Mouse (Mus musculus) embryo, embryonic 10.5 days (tissue): Measurements from ENCODE around the gene Fuom.
A peak's percentile ranks its signal among the peaks of the same experiment; 100 is the strongest.
"Not testable (repeated sequence)": the region's sequence is repeated elsewhere in the genome, so short reads cannot be mapped to it uniquely, and the experiment has no call there.

ENCODE experiments used
- DNase-seq: peaks from one replicate; pipeline ENCODE4 v3.0.0-alpha.2; 2015; ENCODE audit warnings: low spot score

Fuom gene

DNA sequence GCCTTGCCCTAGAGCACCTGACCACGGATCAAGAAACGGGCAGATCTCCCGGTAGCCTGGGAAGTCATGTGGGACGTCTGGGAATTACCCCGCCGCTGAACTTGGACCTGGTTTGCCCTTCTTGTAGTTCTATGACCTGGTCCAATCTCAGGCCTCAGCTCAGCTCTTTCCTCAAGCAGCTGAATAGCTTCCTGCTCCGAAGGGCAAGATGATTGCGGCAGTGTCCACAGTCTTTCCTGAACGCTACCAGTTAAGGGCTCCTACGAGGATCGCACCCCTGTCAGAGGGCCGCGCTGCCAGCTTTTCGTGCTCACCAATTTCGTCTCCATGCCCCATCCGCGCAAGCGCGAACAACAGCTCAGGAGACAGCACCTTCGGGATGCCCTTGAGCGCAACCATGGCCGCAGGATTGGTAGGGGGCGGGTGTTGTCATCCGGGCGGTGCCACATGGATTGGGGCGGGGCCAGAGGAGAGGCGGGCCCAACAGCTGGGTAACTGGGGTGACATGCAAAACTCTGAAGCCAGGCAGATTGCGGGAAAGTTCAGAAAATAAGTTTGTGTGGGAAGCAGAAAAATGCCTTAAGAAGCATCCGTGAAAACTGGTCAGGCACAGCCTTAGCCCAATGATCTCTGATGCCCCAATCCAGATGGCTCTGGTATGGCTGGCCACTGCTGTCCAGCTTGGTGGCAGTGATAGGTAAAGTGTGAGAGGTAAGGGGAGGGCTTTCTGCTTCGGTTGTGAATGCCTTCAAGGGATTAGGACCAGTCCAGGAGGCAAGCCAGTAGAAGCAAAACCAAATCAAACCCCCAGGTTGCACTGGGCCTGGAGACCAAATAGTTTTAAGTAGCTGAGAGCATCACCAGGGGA lies at the start of gene Fuom:
Fuom (minus strand) TSS at position 449 of the 868 bp plus-strand sequence.
- DNase-seq: peak; percentile 87

DNA sequence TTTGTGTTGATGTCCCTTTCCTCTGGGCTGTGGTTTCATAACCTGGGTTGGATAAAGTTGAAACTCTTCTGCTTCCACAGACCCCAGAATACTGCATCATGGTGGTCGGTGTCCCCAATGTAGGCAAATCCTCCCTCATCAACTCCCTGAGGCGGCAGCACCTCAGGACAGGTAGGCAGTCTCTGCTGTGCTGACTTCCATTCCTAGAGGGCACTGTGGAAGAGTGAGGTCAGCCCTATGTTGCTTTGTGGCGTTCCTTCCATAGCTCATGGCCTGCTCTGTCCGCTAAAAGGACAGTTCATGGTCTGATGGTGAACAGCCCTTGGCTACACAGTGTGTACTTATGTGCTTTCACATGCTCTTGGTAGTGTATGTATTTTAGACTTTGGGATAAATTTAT lies 42.3 kb upstream of the Fuom start:
- no peak for DNase-seq

DNA sequence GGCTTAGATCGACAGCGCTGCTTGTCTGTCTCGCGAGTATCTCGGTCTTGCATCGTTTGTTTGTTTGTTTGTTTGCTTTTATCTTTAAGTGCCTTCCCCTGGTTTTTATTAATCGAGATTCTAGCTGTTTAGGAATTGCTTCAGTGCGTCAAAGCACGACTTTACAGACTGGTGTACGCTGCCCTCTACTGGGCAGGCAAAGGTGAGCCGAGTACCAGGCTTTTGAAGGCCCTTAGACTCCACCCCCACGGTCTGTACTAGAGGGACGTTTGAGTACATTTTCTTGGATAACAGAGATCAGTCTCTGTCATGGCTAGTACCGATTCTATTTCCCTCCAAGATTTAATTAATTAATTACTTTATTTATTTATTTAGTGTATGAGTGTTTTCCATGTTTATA lies 39.1 kb upstream of the Fuom start:
- peak; percentile 84 for DNase-seq

DNA sequence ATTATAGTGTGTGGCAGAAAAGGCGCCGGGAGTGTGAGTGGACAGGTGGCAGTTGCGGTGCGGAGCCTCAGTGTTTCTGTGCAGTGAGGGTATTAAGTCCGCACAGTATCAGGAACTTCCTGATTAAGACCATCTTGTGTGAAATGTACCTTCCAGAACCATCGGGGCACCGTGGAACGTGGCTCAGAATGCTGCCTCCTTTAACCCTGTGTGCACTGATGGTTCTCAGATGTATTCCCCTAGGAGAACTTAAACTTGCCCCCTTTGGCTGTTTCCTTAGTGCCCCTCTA lies 35.7 kb upstream of the Fuom start:
- no peak for DNase-seq

DNA sequence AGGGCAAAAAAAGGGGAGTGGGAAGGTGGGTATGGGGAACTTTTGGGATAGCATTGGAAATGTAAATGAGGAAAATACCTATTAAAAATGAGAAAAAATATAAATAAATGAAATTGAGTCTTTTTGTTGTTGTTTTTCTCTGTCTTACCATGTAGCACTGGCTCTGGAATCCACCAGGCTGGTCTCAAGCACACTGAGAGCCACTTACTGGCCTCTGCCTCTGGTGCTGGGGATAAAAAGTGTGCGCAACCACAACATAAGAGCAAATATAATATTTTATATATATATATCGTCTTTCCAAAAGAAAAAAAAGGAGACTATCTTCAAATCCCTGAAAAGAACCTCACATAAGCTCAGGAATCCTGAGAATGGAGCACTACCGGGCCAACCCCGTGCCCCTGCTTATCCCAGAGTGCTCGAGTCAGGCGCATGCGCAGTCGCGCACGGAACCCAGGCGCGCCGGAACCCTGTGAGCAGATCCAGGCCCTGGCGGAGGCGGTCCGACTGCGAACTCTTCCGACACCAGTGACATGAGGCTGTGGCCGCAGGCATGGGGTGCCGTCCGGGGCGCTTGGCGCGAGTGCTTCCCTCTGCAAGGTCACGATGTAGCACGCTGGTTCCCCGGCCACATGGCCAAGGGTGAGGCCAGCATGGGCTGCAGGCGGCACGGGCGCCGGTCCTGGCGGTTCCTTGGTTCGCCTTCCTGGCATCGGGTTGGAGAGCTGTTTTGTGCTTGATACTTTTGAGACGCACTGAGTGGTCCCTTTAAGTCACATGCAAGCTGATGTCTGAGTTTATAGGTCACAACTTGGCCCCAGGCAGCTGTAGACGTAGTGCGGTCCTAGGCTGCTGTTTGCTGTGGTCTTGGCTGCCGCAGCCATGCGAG lies 35.1 kb upstream of the Fuom start, which contains the start of gene Mtg1:
Mtg1 (plus strand) TSS at position 430 of the 886 bp plus-strand sequence.
- DNase-seq: peak; percentile 94

DNA sequence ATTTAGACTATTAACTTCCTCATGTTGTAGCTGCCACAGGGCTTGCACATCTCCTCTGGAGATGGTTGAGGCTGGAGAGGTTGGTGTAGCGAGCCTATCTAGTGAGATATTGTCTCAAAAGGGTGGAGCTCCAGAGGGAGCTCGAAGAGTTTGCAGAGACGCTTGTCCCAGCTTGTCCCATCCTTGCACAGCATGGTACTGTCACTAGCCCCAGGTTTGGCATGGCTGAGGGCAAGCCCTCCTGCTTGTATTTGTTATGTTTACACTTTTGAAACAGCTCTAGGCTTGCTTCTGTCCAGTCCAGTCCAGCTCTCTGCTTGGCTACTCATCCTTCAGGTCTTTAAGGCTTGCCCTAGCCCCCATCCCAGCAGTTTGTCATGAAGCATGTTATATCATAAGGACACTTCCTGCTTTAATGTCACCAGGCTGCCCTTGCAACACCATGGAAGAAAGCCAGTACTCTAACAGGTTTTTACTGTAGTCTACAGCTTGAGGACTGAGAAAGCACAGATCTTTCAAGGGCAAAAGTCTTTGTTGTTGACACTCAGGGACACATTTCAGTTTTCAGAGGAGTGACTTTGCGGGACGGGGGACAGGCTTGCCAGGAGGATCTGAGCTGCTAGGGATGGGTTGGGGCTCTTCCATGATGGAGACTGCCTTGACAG lies 33.0 kb upstream of the Fuom start:
- no peak for DNase-seq

DNA sequence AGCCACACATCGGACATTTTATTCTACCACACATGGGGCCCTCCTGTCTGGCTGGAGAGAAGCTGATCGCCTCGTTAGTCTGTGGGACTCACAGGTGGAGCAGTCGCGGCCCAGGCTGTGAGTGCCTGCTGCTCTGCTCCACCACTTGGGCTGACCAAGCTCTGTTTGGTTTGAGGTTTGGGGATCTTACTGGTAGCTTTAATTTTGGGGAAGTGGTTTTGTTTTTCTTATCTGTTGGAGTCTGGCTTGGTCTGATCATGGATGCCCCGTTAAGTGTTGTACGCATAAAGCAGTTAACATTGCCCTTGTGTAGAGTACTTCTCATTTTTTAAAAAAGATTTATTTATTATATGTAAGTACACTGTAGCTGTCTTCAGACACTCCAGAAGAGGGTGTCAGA lies 31.8 kb upstream of the Fuom start:
- not testable (repeated sequence) for DNase-seq

DNA sequence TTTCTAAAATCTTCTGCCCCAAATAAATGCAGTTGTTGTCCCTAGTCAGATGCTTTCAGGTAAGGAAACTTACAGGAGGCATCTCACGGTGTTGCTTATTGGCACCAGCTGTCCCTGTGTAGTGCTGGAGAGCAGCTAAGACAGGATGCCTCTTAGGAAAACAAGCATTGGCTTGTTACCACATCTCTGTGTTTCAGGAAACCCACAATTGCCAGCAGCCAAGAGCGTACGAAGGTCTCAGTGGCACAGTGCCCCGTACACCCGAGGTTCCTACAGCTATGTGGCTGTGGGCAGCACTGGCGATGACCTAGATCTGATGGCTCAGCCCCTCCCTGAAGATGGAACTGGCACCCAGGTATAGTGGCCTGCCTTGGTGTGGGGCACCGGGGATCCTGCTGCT lies 29.9 kb upstream of the Fuom start:
- DNase-seq: not testable (repeated sequence)

DNA sequence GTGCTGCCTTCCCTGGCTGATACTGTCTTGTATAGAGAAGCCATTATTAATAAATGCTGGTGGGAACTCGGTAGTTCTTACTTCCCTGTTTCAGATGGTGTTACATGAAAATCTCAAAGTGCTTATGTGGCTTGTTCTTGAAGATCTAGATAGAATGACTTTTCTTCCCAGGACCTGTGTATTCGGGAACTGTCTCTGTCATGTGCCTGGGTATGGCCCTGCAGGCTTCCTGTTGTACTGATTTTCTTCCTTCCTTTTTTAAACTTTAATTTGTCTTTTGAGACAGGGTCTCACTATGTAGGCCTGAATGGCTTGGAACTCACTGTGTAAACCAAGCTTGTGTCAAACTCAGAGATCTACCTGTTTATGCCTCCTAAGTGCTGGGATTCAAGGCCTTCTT lies 25.7 kb upstream of the Fuom start:
- no peak for DNase-seq

DNA sequence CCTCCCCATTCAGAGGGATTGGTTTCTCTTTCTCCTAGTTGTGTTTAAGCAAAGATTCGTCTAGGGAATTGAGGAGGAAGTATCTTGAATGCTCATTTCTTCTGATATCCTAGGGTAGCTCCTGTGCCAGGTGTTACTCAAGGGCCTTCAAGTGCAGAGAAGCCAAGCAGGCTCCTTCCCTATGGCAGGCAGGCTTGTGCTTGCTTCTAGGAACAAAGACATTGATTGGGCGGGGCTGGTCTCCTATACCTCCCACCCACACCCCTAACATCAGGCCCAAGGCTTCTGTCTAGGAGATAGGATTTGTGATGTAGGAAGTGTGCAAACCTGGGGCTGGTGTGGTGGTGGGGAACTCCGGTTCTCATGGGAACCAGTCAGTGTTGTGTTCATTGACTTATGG lies 24.7 kb upstream of the Fuom start:
- DNase-seq: no peak

DNA sequence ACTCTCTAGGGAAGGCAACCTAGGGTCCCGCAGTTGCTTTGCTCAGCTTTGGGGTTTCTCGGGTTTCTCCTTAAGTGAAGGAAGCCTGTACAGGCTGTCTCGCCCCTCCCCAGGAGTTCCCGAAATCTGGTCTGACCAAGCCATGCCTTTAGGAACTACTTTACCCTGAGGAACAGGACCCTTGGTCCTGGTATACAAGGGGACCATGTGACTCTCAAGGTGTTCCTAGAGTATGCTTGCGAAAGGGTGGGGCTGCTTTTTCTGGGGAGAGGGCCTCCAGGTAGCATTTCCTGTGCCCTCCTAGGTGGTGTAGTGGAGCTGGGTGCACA lies 23.7 kb upstream of the Fuom start:
- no peak for DNase-seq

DNA sequence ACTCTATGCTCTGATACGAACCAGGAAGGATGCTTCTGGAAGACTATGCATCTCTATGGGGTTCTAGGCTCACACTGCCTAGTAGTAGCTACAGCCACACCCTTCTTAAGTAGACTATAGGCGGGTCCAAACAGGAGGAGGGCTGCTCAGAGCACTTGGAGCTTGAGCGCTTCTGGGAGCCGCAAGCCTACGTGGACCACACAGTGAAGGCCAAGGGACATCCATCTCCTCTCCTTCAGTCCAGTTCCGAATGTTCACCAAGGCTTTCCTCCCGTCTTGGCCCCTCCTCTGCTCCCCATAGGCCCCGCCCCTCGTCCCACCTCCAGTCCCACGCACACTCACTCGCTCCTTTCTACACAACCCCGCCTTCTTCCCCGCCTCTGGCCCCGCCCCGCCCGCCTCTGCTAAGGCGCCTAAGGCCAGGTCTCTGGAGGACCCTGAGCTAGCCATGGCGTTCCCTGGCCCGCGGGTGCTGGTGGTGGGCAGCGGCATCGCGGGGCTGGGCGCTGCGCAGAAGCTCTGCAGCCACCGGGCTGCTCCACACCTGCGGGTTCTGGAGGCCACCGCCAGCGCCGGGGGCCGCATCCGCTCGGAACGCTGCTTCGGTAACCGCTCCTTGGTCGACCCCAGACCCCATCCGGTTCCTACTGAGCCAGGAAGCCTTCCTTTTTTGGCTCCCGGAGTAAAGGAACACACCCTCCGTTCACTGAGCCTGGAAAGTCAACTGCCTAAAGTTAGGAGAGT lies 23.2 kb upstream of the Fuom start:
- peak; percentile 96 for DNase-seq

DNA sequence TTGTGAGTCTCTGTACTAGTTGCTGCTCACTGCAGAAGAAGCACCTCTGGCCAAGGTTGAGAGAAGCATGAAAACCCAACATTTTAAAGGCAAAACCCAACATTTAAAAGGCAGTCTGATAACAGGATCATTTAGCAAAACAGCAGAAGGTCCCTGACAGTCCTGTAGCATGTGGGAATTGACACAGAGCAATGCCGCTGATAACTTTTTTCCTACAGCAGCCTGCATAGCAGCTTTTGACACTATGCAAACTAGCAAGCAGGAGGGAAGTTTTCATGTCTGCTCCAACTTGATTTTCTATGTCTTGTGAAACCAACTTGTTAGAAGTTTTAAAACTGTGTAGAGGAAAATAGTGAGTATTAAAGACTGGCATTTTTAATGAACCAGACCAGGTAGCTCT lies 22.1 kb upstream of the Fuom start:
- no peak for DNase-seq

DNA sequence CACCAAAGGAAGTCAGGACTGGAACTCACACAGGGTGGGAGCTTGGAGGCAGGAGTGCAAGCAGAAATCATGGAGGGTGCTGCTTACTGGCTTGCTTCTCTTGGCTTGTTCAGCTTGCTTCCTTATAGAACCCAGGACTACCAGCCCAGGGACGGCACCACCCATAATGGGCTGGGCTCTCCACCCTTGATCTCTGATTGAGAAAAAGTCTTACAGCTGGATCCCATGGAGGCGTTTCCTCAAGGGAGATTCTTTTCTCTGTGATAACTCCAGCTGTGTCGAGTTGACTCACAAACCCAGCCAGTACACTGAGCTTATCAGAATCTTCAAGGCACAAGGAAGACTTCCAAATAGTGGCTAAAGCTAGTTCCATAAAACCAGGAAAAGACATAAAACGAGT lies 20.5 kb upstream of the Fuom start:
- no peak for DNase-seq

DNA sequence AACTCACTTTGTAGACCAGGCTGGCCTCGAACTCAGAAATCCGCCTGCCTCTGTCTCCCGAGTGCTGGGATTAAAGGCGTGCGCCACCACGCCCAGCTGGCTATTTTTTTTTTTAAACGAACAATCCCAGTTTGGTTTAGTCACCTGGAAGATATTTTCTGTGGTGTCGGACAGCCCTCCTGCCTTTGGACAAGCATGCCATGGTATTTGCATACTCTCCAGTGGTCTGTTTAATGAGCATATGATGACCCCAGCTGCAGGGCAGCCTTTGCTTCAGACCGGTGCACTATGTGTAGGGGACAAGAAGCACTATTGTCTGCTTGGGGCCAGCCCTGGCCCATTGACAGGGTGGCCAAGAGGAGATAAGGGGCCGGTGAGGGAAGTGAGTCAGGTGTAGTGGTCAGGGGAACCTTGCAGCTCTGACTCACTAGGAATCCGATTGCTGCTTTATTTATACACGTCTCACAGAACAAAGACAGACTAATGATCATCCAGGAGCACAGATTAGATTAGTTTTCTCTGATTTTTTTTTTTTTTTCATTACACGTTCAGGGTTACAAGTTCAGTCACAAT lies 19.2 kb upstream of the Fuom start:
- DNase-seq: no peak

DNA sequence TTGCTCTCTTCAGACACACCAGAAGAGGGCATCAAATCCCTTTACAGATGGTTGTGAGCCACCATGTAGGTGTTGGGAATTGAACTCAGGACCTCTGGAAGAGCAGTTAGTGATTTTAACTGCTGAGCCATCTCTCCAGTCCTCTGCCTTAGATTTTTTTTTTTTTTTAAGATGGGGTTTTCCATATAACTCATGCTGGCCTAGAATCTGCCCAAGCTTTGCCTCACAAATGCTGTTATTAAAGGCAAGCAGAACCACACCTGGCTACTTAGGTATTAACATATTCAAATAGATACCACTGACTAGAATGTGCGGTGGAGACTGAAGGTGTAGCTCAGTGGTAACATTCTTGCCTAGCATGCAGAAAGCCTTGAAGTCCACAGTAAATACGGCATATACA lies 18.2 kb upstream of the Fuom start:
- no peak for DNase-seq

DNA sequence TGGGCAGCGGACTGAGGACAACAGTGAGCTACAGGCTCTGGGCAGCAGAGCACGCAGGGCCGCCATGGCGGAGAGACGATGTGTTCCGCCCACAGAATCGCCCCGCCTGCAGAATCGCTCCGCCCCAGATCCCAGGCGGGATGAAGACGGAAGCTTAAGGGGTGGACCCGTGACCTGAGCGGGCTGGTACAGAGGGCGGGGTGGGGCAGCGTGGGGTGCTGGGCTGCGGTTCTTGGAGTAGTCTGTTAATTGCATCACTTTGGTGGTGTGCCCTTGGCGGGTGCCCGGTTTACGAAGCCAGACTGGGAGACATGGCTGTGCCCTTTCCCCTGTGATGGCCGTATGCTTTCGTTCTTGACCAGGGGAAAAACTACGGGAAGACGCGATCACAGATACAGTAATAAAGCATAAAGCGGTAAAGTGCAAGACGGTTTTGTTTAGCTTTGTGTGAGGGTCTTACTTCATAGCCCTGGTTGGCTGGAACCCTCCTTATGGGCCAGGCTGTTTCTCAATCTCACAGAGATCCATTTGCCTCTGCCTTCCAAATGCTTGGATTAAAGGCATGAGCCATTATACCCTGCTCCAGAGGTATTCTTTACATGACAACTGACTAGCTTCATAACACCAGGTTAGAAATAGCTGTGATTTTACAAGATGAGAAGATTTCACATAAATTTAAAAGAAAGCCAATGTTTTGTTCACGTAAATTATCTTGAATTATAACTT lies 14.3 kb upstream of the Fuom start, which contains the start of gene Echs1:
Echs1 (minus strand) TSS at position 148 of the 726 bp plus-strand sequence.
- DNase-seq: peak; percentile 92

DNA sequence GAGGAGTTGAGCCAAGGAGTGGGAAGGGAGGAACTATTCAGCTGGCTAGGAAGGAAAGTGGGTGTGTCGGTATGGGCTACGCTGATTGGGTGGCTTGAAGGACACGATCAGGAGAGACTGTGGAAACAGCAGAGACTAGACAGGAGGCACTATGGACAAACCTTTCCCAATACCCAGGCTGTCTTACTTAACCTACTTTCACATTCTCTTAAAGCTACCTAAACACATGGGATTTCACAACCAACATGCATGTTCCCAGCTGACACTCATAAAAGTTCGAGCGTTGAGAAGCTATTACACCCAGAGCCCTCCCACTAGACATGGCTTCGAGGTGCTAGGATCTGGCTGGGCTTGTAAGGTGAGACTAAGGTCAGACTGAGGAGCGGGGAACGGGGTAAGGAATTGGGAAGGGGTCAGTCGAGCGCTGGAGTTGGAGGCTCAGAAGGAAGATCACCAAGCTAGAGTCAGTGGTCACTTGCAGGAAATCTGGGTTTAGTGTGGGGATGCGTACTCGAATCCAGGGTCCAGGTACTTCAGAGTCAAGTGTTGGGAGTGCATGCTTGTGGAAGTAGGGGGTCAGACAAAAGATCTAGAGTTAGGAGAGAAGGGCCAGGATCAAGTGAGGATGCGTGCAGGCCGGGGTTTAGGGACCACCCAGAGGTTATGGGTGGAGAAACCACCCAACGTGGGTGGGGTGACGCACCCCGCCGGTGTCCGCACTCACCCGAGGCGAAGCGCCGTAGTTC lies 13.5 kb upstream of the Fuom start, which contains the start of gene Paox:
Paox (plus strand) TSS at position 217 of the 746 bp plus-strand sequence.
- peak; percentile 53 for DNase-seq

DNA sequence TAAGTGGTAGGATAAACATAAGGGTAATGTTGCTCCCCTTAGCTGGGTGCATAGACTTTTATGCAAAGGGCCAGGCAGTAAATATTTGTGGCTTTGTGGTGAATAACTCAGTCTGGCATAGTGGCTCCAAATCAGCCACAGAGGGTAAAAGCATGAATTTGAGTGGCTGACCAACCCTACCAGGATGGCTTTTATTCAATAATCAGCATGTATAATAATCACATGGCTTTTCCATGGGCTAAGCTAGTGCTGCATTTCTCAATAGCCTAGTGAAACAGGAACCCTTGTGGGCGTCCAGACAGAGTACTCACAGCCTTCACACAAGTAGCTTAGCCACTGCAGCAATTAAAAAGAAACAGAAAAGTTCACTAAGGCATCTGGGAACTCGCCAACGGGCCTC lies 9.7 kb upstream of the Fuom start:
- no peak for DNase-seq

DNA sequence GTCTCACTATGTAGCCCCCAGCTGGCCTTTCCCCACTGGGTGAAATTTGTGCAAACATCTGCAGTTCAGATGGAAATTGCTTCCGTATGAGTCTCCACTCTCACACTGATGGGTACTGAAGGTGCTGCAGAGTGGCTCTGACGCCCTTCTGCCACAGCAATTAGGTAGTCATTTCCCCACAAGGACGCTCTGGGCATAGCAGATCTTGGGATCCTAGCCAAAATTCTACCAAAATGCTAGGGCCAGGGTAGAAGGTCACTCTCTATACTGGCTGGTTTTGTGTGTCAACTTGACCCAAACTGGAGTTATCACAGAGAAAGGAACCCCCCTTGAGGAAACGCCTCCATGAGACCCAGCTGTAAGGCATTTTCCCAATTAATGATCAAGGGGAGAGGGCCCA lies 1.8 kb upstream of the Fuom start:
- no peak for DNase-seq
